Mouse (Mus musculus) lung, postnatal 0 days (tissue): ENCODE results near the gene Dguok.

Experiments
- CTCF ChIP-seq: IDR thresholded peaks from 2 replicates; pipeline ENCODE4 v1.5.1; 2016; ENCODE audit warnings: antibody characterized with exemption, mild to moderate bottlenecking
- EP300 ChIP-seq: IDR thresholded peaks from 2 replicates; pipeline ENCODE4 v1.6.1; 2016; ENCODE audit warnings: antibody characterized with exemption, mild to moderate bottlenecking, control low read depth

DNA sequence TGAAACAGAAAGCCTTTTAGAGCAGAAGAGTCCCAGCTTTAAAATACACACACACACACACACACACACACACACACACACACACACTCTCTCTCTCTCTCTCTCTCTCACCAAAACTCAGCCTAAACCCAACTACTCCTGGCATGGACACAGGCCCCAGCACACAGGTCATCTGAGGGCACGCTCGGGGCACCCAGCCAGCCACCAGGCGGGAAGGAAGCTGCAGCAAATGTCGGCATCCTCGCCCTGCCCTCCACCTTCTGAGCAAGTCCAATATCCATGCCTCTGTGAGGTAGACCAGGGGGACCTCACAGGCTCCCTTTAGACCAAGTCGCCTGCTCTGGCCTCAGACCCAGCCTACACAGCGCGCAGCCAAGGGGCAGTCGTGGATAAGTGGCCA lies 33.5 kb downstream of the Dguok start:
- TF ChIP-seq CTCF: no peak
- TF ChIP-seq EP300: no peak
